Mouse (Mus musculus): ENCODE data around the gene Adam8. TPM values are rescaled to one million over a fixed set of nuclear protein-coding genes. Genes with fewer than 3 reads are reported as not detected.

Gene Adam8
- polyA plus RNA-seq, 1 experiment from 2014 or later: 1.4 TPM

DNA sequence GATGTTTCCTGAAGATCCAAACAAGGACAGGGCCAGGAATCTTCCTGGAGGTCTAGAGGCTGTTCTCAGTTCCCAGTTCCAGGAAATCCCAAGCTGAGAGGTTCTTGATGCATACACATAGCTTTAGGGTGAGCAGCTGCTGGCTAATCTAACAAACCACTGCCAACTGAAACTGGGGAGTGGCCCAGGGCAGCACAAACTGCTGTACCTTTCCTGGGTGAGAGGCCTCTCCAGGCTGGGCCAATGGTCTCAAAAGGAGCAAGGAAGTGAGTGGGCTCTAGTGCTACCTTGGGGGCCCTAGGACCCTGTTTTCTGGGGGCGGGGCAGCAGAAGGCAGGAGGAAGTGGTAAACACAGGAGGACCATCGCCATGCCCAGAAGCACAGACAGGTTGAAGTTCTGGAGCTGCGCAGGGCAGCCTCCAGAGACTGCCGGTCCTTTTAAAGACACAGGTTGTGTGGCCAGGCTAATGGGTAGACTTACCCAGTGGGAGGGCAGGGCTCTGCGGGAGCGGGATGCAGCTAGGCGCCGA lies 1.4 kb downstream of the Adam8 start:
- Histone ChIP-seq H3K4me3 (ENCODE audit: low read depth, low read length) (no peak overlapping the region), H3K36me3 (ENCODE audit: control insufficient read depth, insufficient read depth, low read length) (no peaks in the 10 kb centered on the region), H3K4me1 (replicated peaks; ENCODE audit: control insufficient read depth, insufficient read depth, low read length) (no peaks in the 10 kb centered on the region), H3K9me3 (ENCODE audit: control insufficient read depth, low read length) (no peaks in the 10 kb centered on the region), H3K27ac (ENCODE audit: low read depth, low read length) (no peak overlapping the region), H3K27me3 (replicated peaks; ENCODE audit: control insufficient read depth, insufficient read depth, low read length) (no peaks in the 10 kb centered on the region), H3K9ac (ENCODE audit: low read depth, low read length) (no peak overlapping the region), H3K4me2 (no peak overlapping the region)
- ATAC-seq (replicated peaks; ENCODE audit: low FRiP score) (no peak), DNase-seq (ENCODE audit: low spot score) (no peak)
- 59% methylated on average over 8 of the region's 8 CpGs for WGBS

DNA sequence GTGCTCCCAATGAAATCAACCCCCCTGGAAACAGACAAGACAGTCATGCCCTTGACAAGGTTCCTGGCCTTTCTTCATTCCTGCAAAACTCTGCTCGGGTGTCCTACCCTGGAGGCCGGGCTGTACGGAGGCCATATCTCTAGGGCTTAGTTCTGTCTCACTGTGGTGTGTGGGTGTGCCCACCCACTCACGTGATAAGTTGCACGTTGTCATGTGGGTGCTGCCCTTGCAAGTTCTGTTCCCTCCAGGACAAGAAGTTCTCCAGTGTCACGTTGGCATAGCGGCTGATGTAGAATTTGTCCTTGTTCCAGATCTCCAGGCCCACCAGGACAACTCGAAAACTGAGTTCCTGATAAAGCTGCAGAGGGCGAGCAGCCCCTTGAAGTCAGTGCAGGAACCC lies 4.1 kb downstream of the Adam8 start:
- H3K27me3 ChIP-seq (replicated peaks; ENCODE audit: control insufficient read depth, insufficient read depth, low read length): no peaks in the 10 kb centered on the region
- H3K4me2 ChIP-seq: no peak overlapping the region
- H3K4me1 ChIP-seq (replicated peaks; ENCODE audit: control insufficient read depth, insufficient read depth, low read length): no peaks in the 10 kb centered on the region
- no peaks in the 10 kb centered on the region for H3K36me3 ChIP-seq (ENCODE audit: control insufficient read depth, insufficient read depth, low read length)
- H3K9me3 ChIP-seq (ENCODE audit: control insufficient read depth, low read length): no peaks in the 10 kb centered on the region
- WGBS: 77% methylated on average over 9 of the region's 9 CpGs
- no peak overlapping the region for H3K9ac ChIP-seq (ENCODE audit: low read depth, low read length)
- no peak overlapping the region for H3K27ac ChIP-seq (ENCODE audit: low read depth, low read length)
- no peak for DNase-seq (ENCODE audit: low spot score)
- H3K4me3 ChIP-seq (ENCODE audit: low read depth, low read length): no peak overlapping the region
- no peak for ATAC-seq (replicated peaks; ENCODE audit: low FRiP score)

DNA sequence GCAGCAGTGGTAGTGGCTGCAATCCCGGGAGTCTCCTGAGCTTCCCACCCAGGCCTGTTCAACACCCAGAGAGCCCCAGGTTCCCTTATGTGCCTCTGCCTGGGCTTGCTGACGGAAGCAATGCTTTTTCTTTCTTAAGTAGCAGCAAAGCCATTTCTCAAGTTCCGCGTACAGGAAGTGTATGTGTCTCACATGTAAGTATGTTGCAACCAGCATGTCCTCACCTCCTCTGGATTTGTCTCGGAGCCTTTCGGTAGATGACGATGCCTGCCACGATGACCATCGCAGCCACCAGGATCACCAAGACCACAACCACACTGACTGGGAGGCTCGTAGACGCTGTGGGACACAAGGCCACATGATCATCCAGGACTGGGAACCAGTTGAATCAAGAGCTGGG lies 7.9 kb downstream of the Adam8 start:
- WGBS: 83% methylated on average over 11 of the region's 11 CpGs
- no peaks in the 10 kb centered on the region for H3K9me3 ChIP-seq (ENCODE audit: control insufficient read depth, low read length)
- no peak for DNase-seq (ENCODE audit: low spot score)
- H3K36me3 ChIP-seq (ENCODE audit: control insufficient read depth, insufficient read depth, low read length): no peaks in the 10 kb centered on the region
- H3K4me1 ChIP-seq (replicated peaks; ENCODE audit: control insufficient read depth, insufficient read depth, low read length): no peaks in the 10 kb centered on the region
- H3K9ac ChIP-seq (ENCODE audit: low read depth, low read length): no peak overlapping the region
- no peak for ATAC-seq (replicated peaks; ENCODE audit: low FRiP score)
- no peak overlapping the region for H3K4me2 ChIP-seq
- H3K27me3 ChIP-seq (replicated peaks; ENCODE audit: control insufficient read depth, insufficient read depth, low read length): no peaks in the 10 kb centered on the region
- no peak overlapping the region for H3K27ac ChIP-seq (ENCODE audit: low read depth, low read length)
- no peak overlapping the region for H3K4me3 ChIP-seq (ENCODE audit: low read depth, low read length)

DNA sequence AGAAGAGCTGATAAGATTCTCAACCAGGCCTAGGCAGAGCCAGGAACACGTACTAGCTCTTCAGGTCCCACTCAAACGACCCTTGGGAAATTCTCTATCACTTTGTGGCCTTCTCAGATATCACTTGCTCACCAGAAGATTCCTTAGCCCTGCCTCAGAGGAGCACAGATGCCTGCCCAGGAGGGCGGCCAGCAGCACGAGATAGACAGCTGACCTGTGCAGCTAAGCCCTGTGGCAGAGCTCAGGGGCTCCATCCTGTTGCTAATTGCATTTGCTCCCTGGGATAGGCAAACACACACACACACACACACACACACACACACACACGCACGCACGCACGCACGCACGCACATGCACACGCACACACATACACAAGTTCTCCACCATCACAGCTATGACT lies 10.3 kb downstream of the Adam8 start:
- H3K27ac ChIP-seq (ENCODE audit: low read depth, low read length): no peak overlapping the region
- H3K27me3 ChIP-seq (replicated peaks; ENCODE audit: control insufficient read depth, insufficient read depth, low read length): peaks cover 3% of the 10 kb centered on the region; the same call in 1 of the 2 replicates
- ATAC-seq (replicated peaks; ENCODE audit: low FRiP score) (no peak), DNase-seq (ENCODE audit: low spot score) (no peak)
- no peak overlapping the region for H3K9ac ChIP-seq (ENCODE audit: low read depth, low read length)
- H3K9me3 ChIP-seq (ENCODE audit: control insufficient read depth, low read length): no peaks in the 10 kb centered on the region
- H3K4me3 ChIP-seq (ENCODE audit: low read depth, low read length): no peak overlapping the region
- H3K36me3 ChIP-seq (ENCODE audit: control insufficient read depth, insufficient read depth, low read length): no peaks in the 10 kb centered on the region
- H3K4me1 ChIP-seq (replicated peaks; ENCODE audit: control insufficient read depth, insufficient read depth, low read length): no peaks in the 10 kb centered on the region
- H3K4me2 ChIP-seq: no peak overlapping the region
- 74% methylated on average over 11 of the region's 11 CpGs for WGBS

DNA sequence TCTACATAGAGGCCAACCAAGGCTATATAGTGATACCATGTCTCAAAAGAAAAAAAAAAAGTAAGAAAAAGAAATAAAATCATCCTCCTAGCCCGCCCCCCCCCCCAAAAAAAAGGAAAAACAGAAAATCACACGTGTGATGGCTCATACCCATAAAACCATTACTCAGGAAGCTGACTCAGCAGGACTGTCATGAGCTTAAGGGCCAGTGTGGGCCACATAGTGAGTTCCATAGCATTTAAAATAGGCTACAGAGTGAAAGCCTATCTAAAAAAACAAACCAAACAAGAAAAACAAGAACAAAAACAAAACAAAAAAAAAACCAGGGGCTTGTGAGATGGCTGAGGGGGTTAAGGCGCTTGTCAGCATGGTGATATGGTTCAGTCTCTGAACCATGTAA lies 11.6 kb downstream of the Adam8 start:
- no peak overlapping the region for H3K4me3 ChIP-seq (ENCODE audit: low read depth, low read length)
- H3K9me3 ChIP-seq (ENCODE audit: control insufficient read depth, low read length): no peaks in the 10 kb centered on the region
- WGBS: 54% methylated on average over 3 of the region's 3 CpGs
- no peaks in the 10 kb centered on the region for H3K4me1 ChIP-seq (replicated peaks; ENCODE audit: control insufficient read depth, insufficient read depth, low read length)
- ATAC-seq (replicated peaks; ENCODE audit: low FRiP score) (no peak), DNase-seq (ENCODE audit: low spot score) (no peak)
- no peak overlapping the region for H3K4me2 ChIP-seq
- no peaks in the 10 kb centered on the region for H3K36me3 ChIP-seq (ENCODE audit: control insufficient read depth, insufficient read depth, low read length)
- peaks cover 3% of the 10 kb centered on the region; the same call in 1 of the 2 replicates for H3K27me3 ChIP-seq (replicated peaks; ENCODE audit: control insufficient read depth, insufficient read depth, low read length)
- no peak overlapping the region for H3K9ac ChIP-seq (ENCODE audit: low read depth, low read length)
- no peak overlapping the region for H3K27ac ChIP-seq (ENCODE audit: low read depth, low read length)

DNA sequence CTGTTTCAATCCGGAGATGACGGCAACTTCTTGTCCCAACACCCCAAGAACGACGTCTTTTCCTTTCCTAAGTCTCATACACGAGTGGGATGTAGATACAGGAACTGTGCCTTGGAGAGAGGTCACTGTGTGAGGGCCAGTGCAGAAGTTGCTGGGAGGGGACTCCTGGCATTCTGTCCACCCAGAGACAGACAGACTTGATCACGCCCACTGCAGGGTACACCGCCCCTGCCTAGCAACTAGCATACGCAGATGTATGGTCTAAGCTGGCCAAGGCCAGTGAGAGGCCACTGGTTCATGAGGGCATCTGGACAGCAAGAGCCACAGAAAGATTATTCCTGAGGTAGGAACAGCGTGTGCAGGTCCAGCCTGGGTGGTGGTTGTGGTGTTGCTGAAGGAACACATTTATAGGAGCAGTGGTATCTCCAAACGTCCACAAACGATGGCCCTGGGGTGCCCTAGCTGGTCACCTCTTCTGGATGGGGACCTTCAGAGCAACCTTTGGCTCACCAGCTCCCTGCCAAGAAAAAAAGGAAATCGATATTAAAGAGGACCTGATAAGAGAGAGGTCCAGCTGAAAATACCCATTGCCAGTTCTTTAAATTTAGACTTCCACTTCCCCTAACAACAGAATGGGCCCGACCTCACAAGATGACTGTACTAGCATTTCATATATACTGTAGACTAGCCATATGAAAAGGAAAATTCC lies 13.2 kb downstream of the Adam8 start:
- H3K4me1 ChIP-seq (replicated peaks; ENCODE audit: control insufficient read depth, insufficient read depth, low read length): no peaks in the 10 kb centered on the region
- peak; percentile 22; the same call in 1 of the 2 replicates for ATAC-seq (replicated peaks; ENCODE audit: low FRiP score)
- H3K4me3 ChIP-seq (ENCODE audit: low read depth, low read length): peak overlapping the region; percentile 51; the same call in 1 of the 2 replicates
- H3K36me3 ChIP-seq (ENCODE audit: control insufficient read depth, insufficient read depth, low read length): no peaks in the 10 kb centered on the region
- peaks cover 3% of the 10 kb centered on the region; the same call in 1 of the 2 replicates for H3K27me3 ChIP-seq (replicated peaks; ENCODE audit: control insufficient read depth, insufficient read depth, low read length)
- H3K4me2 ChIP-seq: peak overlapping the region; percentile 71
- no peak overlapping the region for H3K27ac ChIP-seq (ENCODE audit: low read depth, low read length)
- no peak overlapping the region for H3K9ac ChIP-seq (ENCODE audit: low read depth, low read length)
- no peak for DNase-seq (ENCODE audit: low spot score)
- no peaks in the 10 kb centered on the region for H3K9me3 ChIP-seq (ENCODE audit: control insufficient read depth, low read length)
- WGBS: 39% methylated on average over 13 of the region's 13 CpGs

DNA sequence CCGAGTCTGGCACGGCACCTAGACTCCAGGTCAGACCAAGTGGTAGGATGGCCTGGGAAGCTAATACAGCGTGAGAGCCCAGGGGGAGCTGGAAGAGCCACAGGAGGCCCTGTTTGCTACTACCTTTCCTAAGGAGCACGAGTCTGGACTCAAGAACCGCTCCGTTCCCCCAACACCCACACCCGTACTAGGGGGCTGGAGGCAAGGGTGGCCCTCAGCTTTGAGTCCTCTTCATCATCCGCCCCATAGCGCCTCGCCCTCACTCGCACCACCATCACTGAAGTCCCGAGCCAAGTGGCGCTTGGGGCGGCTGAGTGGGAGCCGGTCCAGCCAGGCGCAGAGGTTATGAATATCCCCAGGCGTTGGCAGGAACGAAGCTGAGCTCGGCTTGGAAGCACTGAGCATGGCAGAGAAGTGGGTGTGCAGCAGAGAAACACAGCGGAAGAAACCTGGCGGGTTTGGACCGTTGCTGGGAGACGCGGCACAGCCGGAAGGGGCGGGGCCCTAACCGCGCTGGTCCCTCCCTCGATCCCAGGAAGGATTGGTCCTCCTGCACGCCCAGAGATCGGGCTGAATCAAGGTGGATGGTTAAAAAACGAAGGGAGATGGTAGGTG lies 14.0 kb downstream of the Adam8 start, which contains the start of gene 6430531B16Rik:
Gene 6430531B16Rik (minus strand): TSS at position 478 of the 615 bp plus-strand sequence.
- H3K4me2 ChIP-seq: peak within 1 kb of the TSS; percentile 71
- H3K9ac ChIP-seq (ENCODE audit: low read depth, low read length): peak within 1 kb of the TSS; percentile 46
- no peaks in the 10 kb centered on the region for H3K36me3 ChIP-seq (ENCODE audit: control insufficient read depth, insufficient read depth, low read length)

DNA sequence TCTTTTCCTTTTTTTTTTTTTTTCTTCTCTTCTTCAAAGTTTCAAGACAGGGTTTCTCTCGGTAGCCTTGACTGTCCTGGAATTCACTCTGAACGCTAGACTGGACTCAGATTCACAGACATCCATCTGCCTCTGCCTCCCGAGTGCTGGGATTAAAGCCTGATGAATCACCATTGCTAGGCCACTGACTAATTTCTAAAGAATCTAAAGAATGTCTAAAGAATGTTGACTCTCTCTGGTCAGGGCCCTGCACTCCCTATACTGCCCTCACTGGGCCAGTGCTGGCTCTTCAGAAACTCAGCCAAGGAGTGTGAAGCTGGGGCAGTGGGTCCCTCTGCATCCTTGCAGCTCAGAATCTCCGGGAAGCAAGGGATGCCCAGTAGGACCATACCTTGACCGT lies 16.9 kb downstream of the Adam8 start:
- DNase-seq (ENCODE audit: low spot score): no peak
- H3K27me3 ChIP-seq (replicated peaks; ENCODE audit: control insufficient read depth, insufficient read depth, low read length): peaks cover 3% of the 10 kb centered on the region; the same call in 1 of the 2 replicates

More for the DNA sequence above, 14.0 kb downstream of the Adam8 start, which contains the start of gene 6430531B16Rik:
- Histone ChIP-seq H3K27ac (ENCODE audit: low read depth, low read length) (no peak within 1 kb of the TSS), H3K27me3 (replicated peaks; ENCODE audit: control insufficient read depth, insufficient read depth, low read length) (peaks cover 3% of the 10 kb centered on the region; the same call in 1 of the 2 replicates), H3K4me3 (ENCODE audit: low read depth, low read length) (peak within 1 kb of the TSS; percentile 51), H3K9me3 (ENCODE audit: control insufficient read depth, low read length) (no peaks in the 10 kb centered on the region), H3K4me1 (replicated peaks; ENCODE audit: control insufficient read depth, insufficient read depth, low read length) (no peaks in the 10 kb centered on the region)
- 7% methylated on average over 32 of the region's 32 CpGs for WGBS
- ATAC-seq (replicated peaks; ENCODE audit: low FRiP score): peak; percentile 85
- peak; percentile 78 for DNase-seq (ENCODE audit: low spot score)

More for the DNA sequence above, 16.9 kb downstream of the Adam8 start:
- H3K4me1 ChIP-seq (replicated peaks; ENCODE audit: control insufficient read depth, insufficient read depth, low read length): no peaks in the 10 kb centered on the region
- 50% methylated on average over 5 of the region's 5 CpGs for whole genome bisulfite sequencing
- H3K9ac ChIP-seq (ENCODE audit: low read depth, low read length): no peak overlapping the region
- ATAC-seq (replicated peaks; ENCODE audit: low FRiP score): no peak
- H3K4me3 ChIP-seq (ENCODE audit: low read depth, low read length): no peak overlapping the region
- no peaks in the 10 kb centered on the region for H3K9me3 ChIP-seq (ENCODE audit: control insufficient read depth, low read length)
- H3K27ac ChIP-seq (ENCODE audit: low read depth, low read length): no peak overlapping the region
- no peaks in the 10 kb centered on the region for H3K36me3 ChIP-seq (ENCODE audit: control insufficient read depth, insufficient read depth, low read length)
- no peak overlapping the region for H3K4me2 ChIP-seq

Measured in liver, embryonic 11.5 days (tissue).